Mouse (Mus musculus) brain, embryonic 18.5 days (tissue): ENCODE data around the gene Fbxl12.
"Not testable (repeated sequence)": the region's sequence is repeated elsewhere in the genome, so short reads cannot be mapped to it uniquely, and the experiment has no call there.

Experiments used
- DNase-seq: peaks from one replicate; pipeline ENCODE4 v3.0.0-alpha.2; 2012; ENCODE audit warnings: low read depth, low spot score

The Fbxl12 gene

GRCm38 (mm10) chr9:20644360-20645081 lies at the start of gene Fbxl12:
TSS of gene Fbxl12 (minus strand) at chr9:20644767.
- peak; percentile 62 for DNase-seq

DNA sequence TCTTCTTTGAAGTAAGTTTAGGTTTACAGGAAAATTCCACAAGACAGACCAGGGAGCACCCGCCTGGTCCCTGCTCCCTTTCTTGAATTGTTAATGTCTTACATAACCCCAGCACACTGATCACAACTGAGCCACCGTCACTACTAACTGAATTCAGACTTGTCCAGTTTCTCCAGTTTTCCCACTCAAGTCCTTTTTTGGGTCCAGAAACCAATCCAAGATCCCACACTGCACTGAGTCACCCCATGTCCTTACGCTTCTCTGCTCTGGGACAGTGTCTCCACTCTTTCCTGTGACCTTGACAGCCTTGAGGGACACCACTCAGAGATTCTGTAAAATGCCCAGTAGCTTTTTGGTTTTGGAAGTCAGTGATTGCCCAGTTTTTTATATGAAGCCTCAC lies 48.3 kb upstream of the Fbxl12 start:
- DNase-seq, result no peak

- not testable (repeated sequence) for DNase-seq
Measured at GRCm38 (mm10) chr9:20690449-20690848, 45.9 kb upstream of the Fbxl12 start.

DNA sequence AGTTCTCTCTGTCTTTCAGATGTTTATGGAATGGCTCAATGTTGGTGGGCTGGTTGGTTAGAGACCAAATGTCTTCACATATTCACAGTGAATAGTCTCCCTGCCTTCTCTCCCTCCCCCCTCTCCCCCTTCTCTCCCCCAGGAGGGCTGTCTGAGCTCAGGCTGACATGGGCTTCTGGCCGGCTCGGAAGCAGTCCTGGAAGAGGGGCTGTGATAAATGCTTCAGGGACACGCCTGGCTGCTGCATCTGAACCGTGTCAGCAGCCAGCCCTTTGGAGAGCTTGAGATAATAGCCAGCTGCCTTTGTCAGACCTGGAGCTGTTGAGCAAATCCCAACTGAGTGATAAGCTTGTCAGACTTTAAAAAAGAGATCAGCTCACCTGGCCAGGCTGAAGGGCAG lies 45.3 kb upstream of the Fbxl12 start:
- no peak for DNase-seq

DNA sequence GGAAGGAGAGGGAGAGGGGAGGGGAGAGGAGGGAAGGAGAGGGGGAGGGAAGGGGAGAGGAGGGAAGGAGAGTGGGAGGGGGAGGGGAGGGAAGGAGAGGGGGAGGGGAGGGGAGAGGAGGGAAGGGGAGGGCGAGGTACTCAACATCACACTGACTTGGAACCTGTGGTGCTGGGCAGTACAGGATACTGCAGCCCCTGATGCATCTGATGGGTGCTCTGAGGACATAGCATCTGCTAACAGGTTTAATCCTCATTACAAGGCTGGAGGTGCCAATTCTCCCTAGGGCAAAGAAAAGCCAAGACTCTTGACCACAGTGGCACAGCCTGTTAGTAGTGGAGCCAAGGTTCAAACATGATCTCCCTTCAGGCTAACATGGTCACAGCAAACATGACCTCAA lies 44.8 kb upstream of the Fbxl12 start:
- DNase-seq, result no peak

GRCm38 (mm10) chr9:20685081-20685861 lies 40.7 kb upstream of the Fbxl12 start:
- no peak for DNase-seq

- no peak for DNase-seq
Measured at GRCm38 (mm10) chr9:20682389-20682722, 37.8 kb upstream of the Fbxl12 start.

- DNase-seq, result no peak
Measured at GRCm38 (mm10) chr9:20681546-20682388, 37.2 kb upstream of the Fbxl12 start.

DNA sequence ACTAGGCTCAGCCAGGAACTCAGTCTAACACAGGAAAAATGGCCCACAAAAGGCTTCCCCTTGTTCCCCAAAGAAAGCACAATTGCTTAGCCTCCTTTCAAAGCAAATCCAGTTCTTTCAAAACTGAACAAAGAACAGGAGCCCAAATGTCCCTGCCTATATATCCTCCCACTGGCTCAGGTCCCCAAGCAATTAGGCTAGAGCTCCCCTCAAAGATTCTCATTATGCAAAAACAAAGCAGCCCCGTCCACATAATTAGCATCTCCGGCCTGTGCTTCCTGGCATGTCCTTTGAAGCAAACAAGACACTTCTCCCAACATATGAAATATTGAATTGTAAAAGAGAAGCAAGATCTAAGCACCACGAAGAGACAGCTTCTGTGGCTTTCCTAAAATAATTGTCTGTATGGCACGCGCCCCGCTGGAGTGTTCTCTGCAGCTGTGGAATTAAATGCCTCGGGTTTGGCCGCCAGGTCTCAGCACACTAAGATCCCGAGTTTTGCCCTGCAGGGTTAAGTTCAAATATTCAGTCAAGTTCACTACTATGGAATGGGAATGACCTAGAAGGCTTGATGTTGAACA lies 35.9 kb upstream of the Fbxl12 start:
- DNase-seq, result no peak

- no peak for DNase-seq
Measured at GRCm38 (mm10) chr9:20677892-20678291, 33.3 kb upstream of the Fbxl12 start.

DNA sequence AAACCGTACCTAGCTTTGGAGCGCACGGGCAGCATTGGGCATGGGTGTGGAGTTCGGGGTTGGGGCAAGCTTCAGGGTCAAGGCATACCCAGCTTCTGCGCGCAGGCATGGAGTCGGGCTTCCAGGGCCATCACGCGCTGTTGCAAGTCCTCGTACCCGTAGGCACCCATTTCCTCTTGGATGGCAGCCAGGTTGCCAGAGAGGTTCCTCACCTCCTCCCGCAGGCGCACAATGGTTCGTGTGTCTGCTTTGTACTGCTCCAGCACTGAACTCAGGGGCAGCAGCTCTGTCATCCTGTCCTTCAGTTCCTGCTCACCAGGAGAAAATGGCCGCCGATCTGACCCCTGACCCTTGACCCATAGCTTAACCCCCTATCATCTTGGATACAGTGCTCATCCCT lies 27.5 kb upstream of the Fbxl12 start:
- DNase-seq, result no peak

DNA sequence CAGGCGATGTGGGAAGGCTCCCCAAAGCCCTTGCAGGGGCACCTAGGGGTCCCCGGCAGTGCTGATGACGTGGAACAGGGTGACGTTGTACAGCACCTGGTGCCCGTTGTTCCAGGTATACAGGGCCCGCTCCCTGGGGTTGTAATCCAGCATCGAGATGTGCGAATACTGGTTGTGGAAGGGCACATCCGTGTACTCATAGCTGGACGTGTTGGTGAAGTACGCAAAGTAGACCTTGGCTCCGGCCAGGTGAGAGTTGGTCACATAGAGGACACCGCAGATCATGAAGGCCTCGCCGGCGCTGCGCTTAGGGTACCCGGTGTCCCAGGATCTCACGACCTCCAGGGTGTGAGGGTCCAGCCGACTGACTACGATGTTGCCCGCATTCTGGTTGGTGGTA lies 23.5 kb upstream of the Fbxl12 start:
- no peak for DNase-seq

GRCm38 (mm10) chr9:20666510-20667034 lies 22.0 kb upstream of the Fbxl12 start:
- DNase-seq, result no peak

DNA sequence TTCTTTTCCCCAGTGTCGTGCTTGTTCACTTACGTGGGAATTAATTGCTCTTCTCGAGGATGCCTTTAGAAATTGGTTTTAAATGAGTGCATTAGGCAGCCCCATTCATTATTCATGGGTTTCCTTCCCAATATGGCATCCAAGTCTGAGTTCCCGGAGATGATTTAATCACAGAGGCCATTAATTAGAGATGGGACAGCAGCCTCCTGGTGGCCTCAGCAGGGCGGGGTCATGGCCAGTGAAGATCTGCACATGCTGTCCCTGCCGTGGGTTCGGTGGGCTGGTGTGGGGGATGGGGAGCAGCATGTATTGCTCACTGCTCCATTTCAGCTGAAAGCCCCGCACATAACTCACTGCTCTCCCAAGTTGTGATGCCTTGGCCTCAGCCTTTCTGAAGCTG lies 21.4 kb upstream of the Fbxl12 start:
- DNase-seq, result no peak

DNA sequence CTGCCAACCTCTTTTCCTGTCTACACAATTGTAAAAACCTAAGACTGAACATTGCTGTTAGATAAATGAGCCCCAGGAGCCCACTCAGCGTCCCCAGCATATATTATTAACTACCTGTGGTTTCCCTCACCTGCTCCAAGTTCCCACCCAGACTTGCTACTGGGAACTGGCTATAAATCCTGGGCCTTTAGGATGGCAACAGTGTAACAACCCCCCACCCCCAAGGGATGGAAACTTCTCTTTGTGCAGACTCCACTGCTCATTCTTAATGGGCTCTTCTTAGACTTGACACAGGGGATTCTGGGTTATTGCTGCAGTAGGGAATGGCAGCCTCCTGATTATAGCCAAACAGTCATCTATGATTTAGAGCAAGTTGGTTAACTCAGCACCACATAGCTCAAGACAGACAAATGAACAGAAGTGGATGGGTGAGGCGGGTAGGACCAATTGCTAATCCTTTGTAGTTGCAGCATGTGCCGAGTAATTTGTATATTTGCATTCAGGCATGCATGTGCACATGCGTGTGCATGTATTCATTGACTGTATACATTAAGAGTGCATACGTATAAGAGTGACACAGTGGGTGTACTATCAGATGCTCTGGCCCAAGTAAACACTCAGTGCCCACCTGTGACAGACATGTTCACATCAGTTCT lies 20.5 kb upstream of the Fbxl12 start:
- DNase-seq, result no peak

- no peak for DNase-seq
Measured at GRCm38 (mm10) chr9:20664366-20664765, 19.8 kb upstream of the Fbxl12 start.

DNA sequence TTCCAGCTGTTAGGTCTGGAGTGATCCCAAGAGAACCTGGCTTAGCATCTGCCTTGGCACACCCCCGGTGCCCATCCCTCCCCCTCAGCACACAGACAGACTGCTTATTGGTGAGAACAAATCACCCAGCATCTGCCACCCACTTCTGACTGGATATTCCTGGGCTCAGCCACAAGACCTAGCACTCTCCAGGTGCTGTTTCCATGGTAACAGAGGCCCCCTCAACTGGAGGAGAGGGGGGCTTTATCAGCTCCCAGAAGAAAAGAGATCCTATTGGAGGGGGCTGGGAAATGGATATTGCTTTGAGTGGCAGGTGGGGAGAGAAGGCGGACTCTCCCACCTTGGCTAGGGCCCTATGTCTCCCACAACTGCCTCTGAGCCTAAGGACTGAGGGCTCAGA lies 19.4 kb upstream of the Fbxl12 start:
- no peak for DNase-seq

- DNase-seq, result no peak
Measured at GRCm38 (mm10) chr9:20662874-20663273, 18.3 kb upstream of the Fbxl12 start.

DNA sequence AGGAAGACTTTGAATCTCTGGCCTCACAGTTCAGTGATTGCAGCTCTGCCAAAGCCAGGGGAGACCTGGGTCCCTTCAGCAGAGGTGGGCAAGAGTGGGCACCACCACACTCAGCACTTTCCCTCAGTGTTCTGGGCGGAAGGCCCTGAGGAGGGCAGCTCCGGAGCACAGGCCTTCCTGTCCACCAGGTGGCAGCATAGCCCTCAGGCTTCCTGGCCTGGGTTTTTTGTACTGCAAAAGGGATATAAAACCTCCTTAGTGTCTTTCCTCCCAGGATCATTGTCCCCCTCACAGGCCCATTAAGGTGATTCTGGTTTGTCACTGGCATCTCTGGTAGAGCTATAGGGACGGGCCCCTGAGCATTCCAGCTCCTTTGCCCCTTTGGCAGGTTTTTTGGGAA lies 17.8 kb upstream of the Fbxl12 start:
- DNase-seq, result no peak

DNA sequence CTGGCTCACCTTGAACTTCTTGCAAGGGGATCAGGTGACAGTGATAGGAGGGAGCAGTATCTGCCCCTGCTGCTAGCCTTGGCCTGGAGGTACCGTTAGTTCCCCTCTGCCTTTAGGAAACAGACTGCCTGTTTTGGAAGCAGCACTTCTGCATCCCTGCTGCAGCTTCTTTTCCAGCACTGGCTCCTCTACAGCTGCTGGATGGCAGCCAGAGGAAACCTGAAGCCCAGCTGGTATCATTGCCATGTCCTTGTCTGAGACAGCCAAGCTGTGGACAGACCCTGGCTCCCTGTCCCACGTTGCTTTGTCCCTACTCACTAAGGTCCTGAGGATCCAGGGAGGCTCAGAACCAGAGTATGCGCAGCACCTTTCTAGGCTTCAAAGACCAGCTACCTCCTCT lies 13.0 kb upstream of the Fbxl12 start:
- DNase-seq, result no peak

DNA sequence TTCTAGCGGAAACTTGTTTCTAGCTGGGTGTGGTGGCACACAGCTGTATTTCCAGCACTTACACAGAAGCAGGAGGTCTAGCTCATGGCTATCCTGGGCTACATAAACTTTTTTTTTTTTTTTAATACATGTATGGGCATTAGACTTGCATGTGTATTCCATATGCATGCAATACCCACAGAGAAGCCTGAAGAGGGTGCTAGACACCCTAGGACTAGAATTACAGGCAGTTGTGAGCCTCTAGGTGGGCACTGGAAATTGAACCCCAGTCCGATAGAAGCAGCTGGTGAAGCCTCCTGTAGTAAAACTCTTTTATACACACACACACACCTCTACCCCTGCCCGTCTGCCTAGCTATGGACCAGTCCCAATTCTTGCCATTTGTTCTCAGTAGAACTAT lies 9.3 kb upstream of the Fbxl12 start:
- DNase-seq, result no peak
